Mouse (Mus musculus) heart, postnatal 0 days (tissue): ENCODE results near the gene Arhgef2. TPM values are rescaled to one million over a fixed set of nuclear protein-coding genes. Genes with fewer than 3 reads are reported as not detected.
A peak's percentile ranks its signal among the peaks of the same experiment; 100 is the strongest.

Source experiments
- ATAC-seq: fragments of 200-750 bp; cut with Nextera tagmentation; 2 replicates; pipeline ENCODE4 v1.8.0; 2017; ENCODE audit warnings: low read depth, moderate number of reproducible peaks, moderate library complexity; ENCODE audit not compliant: insufficient read depth
- DNase-seq: peaks from one replicate; pipeline ENCODE4 v3.0.0-alpha.2; 2016; ENCODE audit warnings: low spot score
- H3K27ac ChIP-seq: fragments of 300-500 bp; sonication (generic); 2 replicates; pipeline ENCODE4 v1.5.1; 2014; ENCODE audit warnings: low read depth, mild to moderate bottlenecking
- H3K27me3 ChIP-seq: fragments of 300-500 bp; sonication (generic); 2 replicates; pipeline ENCODE4 v1.6.1; 2014; ENCODE audit warnings: low read length, mixed read lengths; ENCODE audit not compliant: control insufficient read depth, insufficient read depth
- H3K36me3 ChIP-seq: fragments of 300-500 bp; sonication (generic); replicated peaks from 2 replicates; pipeline ENCODE4 v1.6.1; 2014; ENCODE audit warnings: low read length, mixed read lengths; ENCODE audit not compliant: control insufficient read depth, insufficient read depth
- H3K4me1 ChIP-seq: fragments of 300-500 bp; sonication (generic); 2 replicates; pipeline ENCODE4 v1.6.1; 2014; ENCODE audit warnings: antibody characterized with exemption; ENCODE audit not compliant: control insufficient read depth, insufficient read depth
- H3K4me2 ChIP-seq: fragments of 300-500 bp; sonication (generic); 2 replicates; pipeline ENCODE4 v1.6.1; 2014; ENCODE audit warnings: low read depth, mild to moderate bottlenecking, low read length, moderate library complexity
- H3K4me3 ChIP-seq: fragments of 300-500 bp; sonication (generic); 2 replicates; pipeline ENCODE4 v1.5.1; 2014; ENCODE audit warnings: low read depth, low read length
- H3K9ac ChIP-seq: fragments of 300-500 bp; sonication (generic); replicated peaks from 2 replicates; pipeline ENCODE4 v1.6.1; 2014; ENCODE audit warnings: low read depth, low read length, mixed read lengths
- H3K9me3 ChIP-seq: fragments of 300-500 bp; sonication (generic); replicated peaks from 2 replicates; pipeline ENCODE4 v1.6.1; 2016; ENCODE audit warnings: low read length; ENCODE audit not compliant: control insufficient read depth
- CTCF ChIP-seq: IDR thresholded peaks from 2 replicates; pipeline ENCODE4 v1.5.1; 2016; ENCODE audit warnings: antibody characterized with exemption, control low read depth, low read depth
- EP300 ChIP-seq: IDR thresholded peaks from 2 replicates; pipeline ENCODE4 v1.6.1; 2016; ENCODE audit warnings: antibody characterized with exemption, low read depth
- WGBS: fragments of 180-500 bp; shearing (Covaris S2); extraction: QIAGEN DNeasy Blood & Tissue Kit; methylation state at CpG from one replicate; pipeline ENCODE4 v1.1.7; 2014; 5-methylcytosine and 5-hydroxymethylcytosine counted together
- polyA plus RNA-seq: library from polyadenylated mRNA; unstranded; fragments of >200 nt; fragmentation: Nextera tagmentation; extraction: Ambion mirVana; gene quantifications from 2 replicates; pipeline ENCODE4 v1.2.1, GENCODE M21; 2015
- total RNA-seq: library from RNA; depleted of rRNA; stranded (reverse); fragments of >200 nt; gene quantifications from 2 replicates; pipeline ENCODE4 v1.2.3, GENCODE M21; 2014; ENCODE audit warnings: low replicate concordance

Arhgef2 gene
- total and polyA plus RNA-seq, 2 experiments from 2014 or later, result 56.1 to 146 TPM

GRCm38 (mm10) chr3:88635506-88636275 is 29.9 kb downstream of the Arhgef2 start:
- H3K4me1 ChIP-seq, result peaks cover 21% of the 10 kb centered on the region
- H3K27ac ChIP-seq, result peak overlapping the region; percentile 69
- no peaks in the 10 kb centered on the region for H3K27me3 ChIP-seq
- DNase-seq (no peak), ATAC-seq (no peak)
- no peak for TF ChIP-seq EP300
- no peak for TF ChIP-seq CTCF
- H3K4me3 ChIP-seq, result no peak overlapping the region
- peaks cover 94% of the 10 kb centered on the region for H3K36me3 ChIP-seq
- H3K9me3 ChIP-seq, result no peaks in the 10 kb centered on the region
- no peak overlapping the region for H3K4me2 ChIP-seq
- H3K9ac ChIP-seq, result no peak overlapping the region
- 76% methylated on average over 19 of the region's 19 CpGs for WGBS

GRCm38 (mm10) chr3:88636555-88636986 is 30.8 kb downstream of the Arhgef2 start:
- Histone ChIP-seq H3K27me3 (no peaks in the 10 kb centered on the region), H3K27ac (peak overlapping the region; percentile 69), H3K4me3 (no peak overlapping the region), H3K9me3 (no peaks in the 10 kb centered on the region), H3K9ac (no peak overlapping the region), H3K4me2 (no peak overlapping the region), H3K36me3 (peaks cover 96% of the 10 kb centered on the region), H3K4me1 (peaks cover 13% of the 10 kb centered on the region)
- ATAC-seq, result peak; percentile 28; the same call in 1 of the 2 replicates
- DNase-seq, result peak; percentile 66
- WGBS, result 19% methylated on average over 8 of the region's 8 CpGs
- TF ChIP-seq CTCF (no peak), EP300 (no peak)

- no peak overlapping the region for H3K4me3 ChIP-seq
- TF ChIP-seq EP300 (no peak), CTCF (no peak)
- 90% methylated on average over 5 of the region's 5 CpGs for WGBS
- H3K9ac ChIP-seq, result no peak overlapping the region
- no peak for ATAC-seq
- peaks cover 7% of the 10 kb centered on the region; the same call in 1 of the 2 replicates for H3K4me1 ChIP-seq
- H3K27ac ChIP-seq, result peak overlapping the region; percentile 69
- H3K27me3 ChIP-seq, result no peaks in the 10 kb centered on the region
- H3K9me3 ChIP-seq, result no peaks in the 10 kb centered on the region
- DNase-seq, result no peak
- peaks cover 96% of the 10 kb centered on the region for H3K36me3 ChIP-seq
- H3K4me2 ChIP-seq, result no peak overlapping the region
Observed at GRCm38 (mm10) chr3:88637134-88637533, 31.4 kb downstream of the Arhgef2 start.

GRCm38 (mm10) chr3:88639239-88639638 is 33.5 kb downstream of the Arhgef2 start:
- ATAC-seq (no peak), DNase-seq (no peak)
- H3K36me3 ChIP-seq, result peaks cover 96% of the 10 kb centered on the region
- no peak overlapping the region for H3K27ac ChIP-seq
- no peaks in the 10 kb centered on the region for H3K27me3 ChIP-seq
- no peak overlapping the region for H3K4me2 ChIP-seq
- H3K9ac ChIP-seq, result no peak overlapping the region
- 96% methylated on average over 12 of the region's 12 CpGs for WGBS
- TF ChIP-seq EP300, result no peak
- TF ChIP-seq CTCF, result no peak
- H3K4me3 ChIP-seq, result no peak overlapping the region
- H3K9me3 ChIP-seq, result no peaks in the 10 kb centered on the region
- H3K4me1 ChIP-seq, result peaks cover 7% of the 10 kb centered on the region; the same call in 1 of the 2 replicates

GRCm38 (mm10) chr3:88640676-88641075 is 34.9 kb downstream of the Arhgef2 start:
- Histone ChIP-seq H3K4me3 (no peak overlapping the region), H3K36me3 (peaks cover 94% of the 10 kb centered on the region), H3K9ac (no peak overlapping the region), H3K4me1 (peaks cover 7% of the 10 kb centered on the region; the same call in 1 of the 2 replicates), H3K27me3 (no peaks in the 10 kb centered on the region), H3K27ac (no peak overlapping the region), H3K9me3 (no peaks in the 10 kb centered on the region), H3K4me2 (no peak overlapping the region)
- ATAC-seq (0 out of 2 replicates have a peak, but pooled peaks have one; percentile 22), DNase-seq (no peak)
- 75% methylated on average over 1 of the region's 1 CpGs for WGBS
- TF ChIP-seq CTCF, result peak; percentile 70
- no peak for TF ChIP-seq EP300
